Mouse (Mus musculus): ENCODE results near the gene Ffar3.
"Not testable (repeated sequence)": the region's sequence is repeated elsewhere in the genome, so short reads cannot be mapped to it uniquely, and the experiment has no call there.

Ffar3 gene

GRCm38 (mm10) chr7:30842092-30842491 lies 13.9 kb downstream of the Ffar3 start:
- DNase-seq = no peak

DNA sequence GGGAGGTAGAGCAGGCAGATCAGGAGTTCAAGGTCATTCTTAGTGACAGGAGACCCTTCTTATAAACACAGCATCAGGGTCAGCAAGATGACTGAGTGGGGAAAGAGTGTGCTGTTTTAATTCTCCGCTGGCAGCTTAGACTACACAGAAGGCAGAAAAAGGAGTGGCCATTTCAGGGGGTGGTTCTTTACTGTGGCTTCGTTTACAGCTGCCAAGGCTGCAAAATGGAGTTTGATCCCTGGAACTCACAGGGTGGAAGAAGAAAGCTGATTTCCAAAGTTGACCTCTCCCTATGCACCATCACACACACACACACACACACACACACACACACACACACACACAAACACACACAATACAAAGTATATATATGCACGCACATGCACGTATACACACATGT lies 14.6 kb downstream of the Ffar3 start:
- no peak for DNase-seq

GRCm38 (mm10) chr7:30840306-30840705 lies 15.7 kb downstream of the Ffar3 start:
- no peak for DNase-seq

GRCm38 (mm10) chr7:30837277-30837676 lies 18.7 kb downstream of the Ffar3 start:
- DNase-seq = no peak

DNA sequence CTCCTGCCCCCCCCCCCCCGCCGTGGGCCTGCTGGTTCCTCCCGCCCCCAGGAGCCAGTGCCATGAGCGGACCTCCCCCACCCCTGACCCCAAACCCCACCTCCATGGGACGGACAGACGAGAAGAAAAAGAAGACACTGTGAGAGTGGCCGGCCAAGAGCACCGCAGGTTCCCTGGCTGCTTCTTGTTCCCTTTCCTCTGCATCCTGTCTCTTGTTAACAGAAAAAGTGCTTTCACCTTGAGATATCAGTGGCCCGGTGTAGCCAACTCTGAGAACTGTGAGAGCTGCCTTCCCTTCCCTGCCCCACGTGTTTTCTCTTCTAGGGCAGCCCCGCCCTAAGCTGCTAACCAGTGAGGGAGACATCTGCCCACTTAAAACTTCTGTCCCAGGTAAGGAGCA lies 23.3 kb downstream of the Ffar3 start:
- not testable (repeated sequence) for DNase-seq

- no peak for DNase-seq
These were observed 23.7 kb downstream of the Ffar3 start for GRCm38 (mm10) chr7:30832261-30832660.

- no peak for DNase-seq
These were observed 26.6 kb downstream of the Ffar3 start for GRCm38 (mm10) chr7:30829428-30829827.

GRCm38 (mm10) chr7:30828871-30829270 lies 27.1 kb downstream of the Ffar3 start:
- not testable (repeated sequence) for DNase-seq

- no peak for DNase-seq
These were observed 29.3 kb downstream of the Ffar3 start for GRCm38 (mm10) chr7:30826660-30827059.

DNA sequence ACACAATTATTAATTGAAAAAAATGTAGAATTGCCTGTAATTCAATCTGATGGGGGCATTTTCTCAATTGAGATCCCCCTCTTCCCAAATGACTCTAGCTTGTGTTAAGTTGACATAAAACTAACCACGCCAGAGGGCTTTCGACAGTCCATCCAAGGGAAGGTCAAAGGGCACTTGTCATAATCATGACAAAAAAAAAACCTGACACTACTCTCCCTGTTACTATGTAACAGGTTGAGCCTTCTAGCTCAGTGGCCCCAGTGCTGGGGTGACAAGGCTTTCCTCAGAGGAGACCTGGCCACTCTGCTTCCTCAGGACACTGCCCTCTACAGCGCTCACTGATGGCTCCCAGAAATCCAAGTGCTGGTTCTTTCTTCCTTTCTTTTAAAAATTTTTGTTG lies 31.7 kb downstream of the Ffar3 start:
- DNase-seq = no peak

- DNase-seq = no peak
These were observed 32.3 kb downstream of the Ffar3 start, which contains the start of gene Ffar2 for GRCm38 (mm10) chr7:30823675-30824074. Gene Ffar2, minus strand, starts transcription at chr7:30823775.

- DNase-seq = no peak
These were observed 34.4 kb downstream of the Ffar3 start for GRCm38 (mm10) chr7:30821532-30821931.

DNA sequence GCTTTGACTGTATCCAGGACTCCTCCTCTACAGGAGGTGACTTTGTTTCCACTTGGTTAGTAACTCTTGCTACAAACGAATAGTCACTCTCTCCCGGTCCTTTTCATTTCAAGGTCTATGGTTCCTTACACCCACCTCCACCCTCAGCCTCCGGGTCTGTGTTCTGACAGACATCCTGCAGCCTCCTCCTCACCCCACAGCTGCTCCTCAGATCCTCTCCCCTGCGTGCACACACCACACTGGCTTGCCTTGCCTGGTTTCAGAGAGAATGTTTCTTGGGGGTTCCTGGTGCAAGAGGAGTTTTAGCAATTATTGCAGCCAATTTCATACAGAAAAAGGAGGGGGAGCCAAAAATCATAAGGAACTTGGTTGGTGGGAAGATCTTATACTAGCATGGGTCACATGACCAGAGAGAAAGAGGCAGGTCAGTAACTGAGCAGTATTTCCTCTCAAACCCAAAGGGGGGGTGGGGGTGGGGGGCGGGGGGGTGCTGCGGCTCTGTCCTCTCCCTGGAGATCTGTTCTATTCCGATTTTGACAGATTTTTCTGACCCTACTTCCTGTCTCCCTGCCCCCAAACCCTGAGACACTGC lies 35.0 kb downstream of the Ffar3 start:
- DNase-seq = no peak

- DNase-seq = no peak
These were observed 35.8 kb downstream of the Ffar3 start for GRCm38 (mm10) chr7:30820131-30820530.

GRCm38 (mm10) chr7:30812291-30812807 lies 43.6 kb downstream of the Ffar3 start:
- DNase-seq = no peak

- no peak for DNase-seq
These were observed 44.2 kb downstream of the Ffar3 start for GRCm38 (mm10) chr7:30811757-30812290.

DNA sequence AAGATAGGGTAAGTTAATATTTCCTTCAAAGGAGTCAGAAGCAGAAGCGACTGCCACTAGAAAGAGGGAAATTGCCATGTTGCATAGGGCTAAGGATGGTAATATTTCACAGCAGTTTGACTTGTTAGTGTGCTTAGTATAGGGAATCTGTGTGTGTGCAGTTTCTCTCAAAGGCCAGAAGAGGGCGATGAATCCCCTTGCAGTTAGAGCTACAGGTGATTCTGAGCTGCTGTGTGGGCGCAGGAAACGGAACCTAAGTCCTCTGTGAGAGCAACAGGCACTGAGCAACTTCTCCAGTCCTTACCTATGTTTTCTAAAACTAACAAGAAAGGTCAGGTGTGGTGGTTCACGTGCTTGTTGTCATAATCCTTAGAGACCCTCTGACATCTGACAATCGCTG lies 45.7 kb downstream of the Ffar3 start:
- DNase-seq = no peak

DNA sequence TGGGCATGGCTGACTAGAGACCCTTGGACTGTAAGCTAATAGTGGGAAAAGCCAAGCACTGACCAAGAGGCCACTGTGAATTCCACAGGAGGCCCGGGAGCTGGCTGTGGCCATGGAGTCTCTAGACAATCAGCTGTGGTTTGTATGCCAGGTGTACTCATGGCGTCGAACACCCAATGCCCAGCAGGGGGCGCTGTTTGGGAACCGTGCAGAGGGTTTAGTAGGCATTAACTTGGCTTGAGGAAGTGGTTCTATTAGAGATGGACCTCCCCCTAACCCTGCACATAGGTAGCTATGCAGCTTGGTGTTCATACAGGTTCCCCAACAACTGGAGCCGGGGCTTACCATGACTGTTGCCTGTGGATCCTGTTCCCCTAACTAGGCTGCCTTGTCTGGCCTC lies 50.1 kb downstream of the Ffar3 start:
- no peak for DNase-seq
